Mouse (Mus musculus): ENCODE results near the gene Rnase4.

DNA sequence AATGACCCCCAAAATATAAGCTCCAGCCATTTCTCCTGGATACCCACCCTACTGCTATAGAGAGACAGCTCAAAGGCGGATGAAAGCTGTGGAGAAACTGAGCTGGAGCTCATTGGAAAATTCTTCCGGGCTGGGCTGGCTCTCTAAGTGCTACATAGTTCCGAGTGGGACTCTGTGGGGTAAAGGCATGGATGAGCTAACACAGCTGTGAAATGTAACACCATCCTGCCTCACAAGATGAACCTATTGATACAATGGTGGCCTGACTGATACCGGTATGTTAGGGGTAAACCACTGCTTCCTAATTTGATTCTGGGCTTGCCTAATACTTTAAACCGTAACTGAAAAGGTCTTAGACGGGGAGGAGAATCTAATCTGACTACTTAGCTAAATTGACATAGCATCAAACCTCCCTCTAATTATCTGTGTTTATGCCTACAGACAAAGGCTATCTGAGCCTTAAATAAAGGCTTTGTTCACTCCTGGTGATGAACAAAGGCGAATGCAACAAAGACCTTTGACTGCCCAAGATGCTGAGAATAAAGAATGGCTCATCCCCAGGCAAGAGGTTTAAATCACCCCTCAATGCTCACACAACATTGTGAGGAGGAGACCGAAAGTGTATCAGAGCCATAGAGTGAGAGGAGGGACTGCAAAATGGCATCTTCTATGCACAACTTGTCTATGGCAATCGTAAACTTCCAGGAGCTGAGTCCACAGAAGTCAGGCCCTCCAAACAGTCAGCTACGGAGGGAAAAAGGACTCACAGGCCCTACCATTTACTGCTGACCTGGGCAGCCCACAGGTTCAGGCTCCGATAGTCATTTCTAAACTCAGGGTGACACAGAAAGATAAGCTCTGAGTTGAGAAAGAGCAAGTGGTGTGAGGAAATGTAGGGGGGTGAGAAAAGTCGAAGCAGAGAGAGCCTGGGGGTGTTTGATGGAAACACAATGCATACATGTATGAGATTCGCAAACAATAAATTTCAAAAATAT, 36.3 kb upstream of the Rnase4 start:
- no peak for TF ChIP-seq EP300 (IDR thresholded peaks at IDR 0.05; ENCODE audit: low read depth)
- no peak for TF ChIP-seq CTCF (IDR thresholded peaks at IDR 0.05; ENCODE audit: low read depth)
